ENCODE assay signal across 22 mouse cellular contexts in genomic region chr6:120262886-120263531, GRCm38 (mm10). TPM values are rescaled to one million over a fixed set of nuclear protein-coding genes. Genes with fewer than 3 reads are reported as not detected.
DNase-seq lines count a peak whose midpoint lies in the region; ATAC-seq and TF ChIP-seq lines count a peak whose summit lies in the region.
"Had no signal": no experiment of that assay in that cellular context is flagged by ENCODE, and none has a peak within 500 bp of the region (broad histone marks: within the 10 kb centered on the region; RNA-seq: fewer than 3 reads in every experiment).

No protein-coding gene starts in this region.

- no peaks in the 10 kb centered on the region for H3K9me3 ChIP-seq in embryonic facial prominence, embryonic 14.5 days (ENCODE audit: control insufficient read depth, low read length)
- H3K9me3 ChIP-seq in embryonic facial prominence, embryonic 10.5 days: no peaks in the 10 kb centered on the region
- H3K9me3 ChIP-seq in kidney, postnatal 0 days (replicated peaks; ENCODE audit: low read length): no peaks in the 10 kb centered on the region
- no peaks in the 10 kb centered on the region for H3K9me3 ChIP-seq in stomach, postnatal 0 days (ENCODE audit: control insufficient read depth, low read length)
- H3K9me3 ChIP-seq in lung, postnatal 0 days (ENCODE audit: low read length): no peaks in the 10 kb centered on the region
- no peaks in the 10 kb centered on the region for H3K9me3 ChIP-seq in midbrain, embryonic 14.5 days (ENCODE audit: control insufficient read depth, low read length)
- H3K9me3 ChIP-seq: forebrain, embryonic 10.5 days; hindbrain, embryonic 15.5 days; intestine, embryonic 15.5 days had no signal

- peak; percentile 73; the same call in 1 of the 2 replicates for ATAC-seq in embryonic facial prominence, embryonic 14.5 days (ENCODE audit: low read depth)
- ATAC-seq in kidney, postnatal 0 days (replicated peaks; ENCODE audit: low FRiP score, low read depth): peak; percentile 63; the same call in 1 of the 2 replicates
- no peak for ATAC-seq in stomach, postnatal 0 days (ENCODE audit: low FRiP score, low TSS enrichment)
- ATAC-seq in lung, postnatal 0 days: no peak
- no peak for ATAC-seq in midbrain, embryonic 14.5 days (ENCODE audit: low FRiP score, low TSS enrichment)
- ATAC-seq: CD4-positive, CD25-positive, alpha-beta regulatory T cell, adult 4 months; forebrain, postnatal 0 days; midbrain, embryonic 16.5 days had no signal

- TF ChIP-seq EP300 in stomach, postnatal 0 days (optimal IDR thresholded peaks at IDR 0.05): no peak
- TF ChIP-seq EP300 in lung, postnatal 0 days (IDR thresholded peaks at IDR 0.05): no peak

- H3K4me3 ChIP-seq in embryonic facial prominence, embryonic 14.5 days (ENCODE audit: low read depth, low read length): no peak overlapping the region
- H3K4me3 ChIP-seq in embryonic facial prominence, embryonic 10.5 days: no peak overlapping the region
- no peak overlapping the region for H3K4me3 ChIP-seq in kidney, postnatal 0 days (replicated peaks; ENCODE audit: low read depth, low read length)
- H3K4me3 ChIP-seq in stomach, postnatal 0 days (ENCODE audit: low read depth, low read length): no peak overlapping the region
- H3K4me3 ChIP-seq in lung, postnatal 0 days (ENCODE audit: low read depth, low read length): no peak overlapping the region
- no peak overlapping the region for H3K4me3 ChIP-seq in midbrain, embryonic 14.5 days (replicated peaks; ENCODE audit: low read depth, low read length)
- H3K4me3 ChIP-seq: forebrain, embryonic 10.5 days; hindbrain, embryonic 15.5 days; intestine, embryonic 15.5 days had no signal

- H3K4me1 ChIP-seq in embryonic facial prominence, embryonic 14.5 days (ENCODE audit: control insufficient read depth, insufficient read depth, low read length): 0 out of 2 replicates have a peak, but pooled peaks cover 3% of the 10 kb centered on the region
- H3K4me1 ChIP-seq in embryonic facial prominence, embryonic 10.5 days: peaks cover 16% of the 10 kb centered on the region
- no peaks in the 10 kb centered on the region for H3K4me1 ChIP-seq in kidney, postnatal 0 days (replicated peaks; ENCODE audit: insufficient read depth, low read length)
- no peaks in the 10 kb centered on the region for H3K4me1 ChIP-seq in stomach, postnatal 0 days (replicated peaks; ENCODE audit: control insufficient read depth, insufficient read depth)
- H3K4me1 ChIP-seq in lung, postnatal 0 days (ENCODE audit: insufficient read depth, low read depth, low read length): no peaks in the 10 kb centered on the region
- no peaks in the 10 kb centered on the region for H3K4me1 ChIP-seq in midbrain, embryonic 14.5 days (ENCODE audit: control insufficient read depth, insufficient read depth, low read length)
- H3K4me1 ChIP-seq: hindbrain, embryonic 15.5 days had no signal

- no peak for DNase-seq in embryonic facial prominence, embryonic 14.5 days (ENCODE audit: low spot score)
- no peak for DNase-seq in embryonic facial prominence, embryonic 10.5 days (ENCODE audit: low spot score)
- DNase-seq in ZHBTc4 (ENCODE audit: low read depth, low spot score): peak; percentile 60
- DNase-seq in kidney, postnatal 0 days (ENCODE audit: low spot score): no peak
- no peak for DNase-seq in stomach, postnatal 0 days (ENCODE audit: low spot score)
- no peak for DNase-seq in lung, postnatal 0 days (ENCODE audit: low spot score)
- DNase-seq in midbrain, embryonic 14.5 days: no peak
- DNase-seq in spleen, postnatal 4 days (ENCODE audit: low spot score in 2 of 2): no peak
- DNase-seq: adrenal gland, postnatal 10 days; cerebellum, postnatal 14 days; forebrain, postnatal 0 days; heart, postnatal 4 days; layer of hippocampus, postnatal 36 days; right cerebral cortex, postnatal 25 days; thymus, postnatal 14 days had no signal

- TF ChIP-seq CTCF in kidney, postnatal 0 days (IDR thresholded peaks at IDR 0.05; ENCODE audit: low read depth): no peak
- no peak for TF ChIP-seq CTCF in stomach, postnatal 0 days (IDR thresholded peaks at IDR 0.05; ENCODE audit: low read depth)
- TF ChIP-seq CTCF in lung, postnatal 0 days (IDR thresholded peaks at IDR 0.05): no peak

- 55% methylated on average over 12 of the region's 12 CpGs for WGBS in embryonic facial prominence, embryonic 14.5 days
- WGBS in embryonic facial prominence, embryonic 10.5 days: 62% methylated on average over 12 of the region's 12 CpGs
- 58% methylated on average over 12 of the region's 12 CpGs for WGBS in kidney, postnatal 0 days
- WGBS in stomach, postnatal 0 days: 67% methylated on average over 12 of the region's 12 CpGs
- 64% methylated on average over 12 of the region's 12 CpGs for WGBS in lung, postnatal 0 days
- 54% methylated on average over 12 of the region's 12 CpGs for WGBS in midbrain, embryonic 14.5 days

- H3K9ac ChIP-seq in embryonic facial prominence, embryonic 14.5 days (ENCODE audit: low read depth, low read length): no peak overlapping the region
- no peak overlapping the region for H3K9ac ChIP-seq in kidney, postnatal 0 days (ENCODE audit: low read depth, low read length)
- no peak overlapping the region for H3K9ac ChIP-seq in stomach, postnatal 0 days (ENCODE audit: low read length)
- no peak overlapping the region for H3K9ac ChIP-seq in lung, postnatal 0 days (replicated peaks; ENCODE audit: low read depth)
- no peak overlapping the region for H3K9ac ChIP-seq in midbrain, embryonic 14.5 days (replicated peaks; ENCODE audit: low read length)
- H3K9ac ChIP-seq: forebrain, postnatal 0 days; hindbrain, embryonic 15.5 days; intestine, embryonic 15.5 days; liver, embryonic 14.5 days had no signal

- H3K27me3 ChIP-seq in embryonic facial prominence, embryonic 14.5 days (replicated peaks; ENCODE audit: control insufficient read depth, insufficient read depth, low read length): no peaks in the 10 kb centered on the region
- no peaks in the 10 kb centered on the region for H3K27me3 ChIP-seq in embryonic facial prominence, embryonic 10.5 days (replicated peaks; ENCODE audit: low read depth, poor library complexity, severe bottlenecking)
- H3K27me3 ChIP-seq in kidney, postnatal 0 days (ENCODE audit: insufficient read depth, low read length): no peaks in the 10 kb centered on the region
- H3K27me3 ChIP-seq in stomach, postnatal 0 days (ENCODE audit: control insufficient read depth, insufficient read depth, low read length): no peaks in the 10 kb centered on the region
- no peaks in the 10 kb centered on the region for H3K27me3 ChIP-seq in lung, postnatal 0 days (replicated peaks; ENCODE audit: insufficient read depth, low read length)
- no peaks in the 10 kb centered on the region for H3K27me3 ChIP-seq in midbrain, embryonic 14.5 days (ENCODE audit: control insufficient read depth, insufficient read depth, low read length)
- H3K27me3 ChIP-seq: hindbrain, embryonic 15.5 days; intestine, embryonic 15.5 days had no signal

- no peaks in the 10 kb centered on the region for H3K36me3 ChIP-seq in embryonic facial prominence, embryonic 14.5 days (ENCODE audit: control insufficient read depth, insufficient read depth, low read length)
- H3K36me3 ChIP-seq in embryonic facial prominence, embryonic 10.5 days (replicated peaks): no peaks in the 10 kb centered on the region
- no peaks in the 10 kb centered on the region for H3K36me3 ChIP-seq in kidney, postnatal 0 days (ENCODE audit: insufficient read depth, low read length)
- H3K36me3 ChIP-seq in stomach, postnatal 0 days (ENCODE audit: control insufficient read depth, insufficient read depth, low read length): no peaks in the 10 kb centered on the region
- H3K36me3 ChIP-seq in lung, postnatal 0 days (ENCODE audit: insufficient read depth, low read length): no peaks in the 10 kb centered on the region
- H3K36me3 ChIP-seq in midbrain, embryonic 14.5 days (ENCODE audit: control insufficient read depth, insufficient read depth, low read length): no peaks in the 10 kb centered on the region
- H3K36me3 ChIP-seq: forebrain, embryonic 10.5 days; hindbrain, embryonic 15.5 days; intestine, embryonic 15.5 days had no signal

- no peak overlapping the region for H3K27ac ChIP-seq in embryonic facial prominence, embryonic 14.5 days (replicated peaks; ENCODE audit: low read depth, low read length)
- H3K27ac ChIP-seq in embryonic facial prominence, embryonic 10.5 days (replicated peaks): no peak overlapping the region; the same call in 1 of the 2 replicates
- H3K27ac ChIP-seq in kidney, postnatal 0 days: peak overlapping the region; percentile 81
- peak overlapping the region; percentile 45; the same call in 1 of the 2 replicates for H3K27ac ChIP-seq in stomach, postnatal 0 days (replicated peaks)
- H3K27ac ChIP-seq in lung, postnatal 0 days (ENCODE audit: low read length): no peak overlapping the region
- H3K27ac ChIP-seq in midbrain, embryonic 14.5 days (replicated peaks; ENCODE audit: low read depth, low read length): no peak overlapping the region
- H3K27ac ChIP-seq: forebrain, embryonic 10.5 days; hindbrain, embryonic 15.5 days; intestine, embryonic 15.5 days; liver, embryonic 14.5 days had no signal

- no peak overlapping the region for H3K4me2 ChIP-seq in embryonic facial prominence, embryonic 14.5 days (ENCODE audit: low read depth, low read length)
- no peak overlapping the region for H3K4me2 ChIP-seq in kidney, postnatal 0 days (ENCODE audit: low read length)
- H3K4me2 ChIP-seq in stomach, postnatal 0 days (replicated peaks; ENCODE audit: low read depth): no peak overlapping the region
- H3K4me2 ChIP-seq in lung, postnatal 0 days (replicated peaks; ENCODE audit: low read depth, low read length): no peak overlapping the region
- H3K4me2 ChIP-seq in midbrain, embryonic 14.5 days (ENCODE audit: low read length): no peak overlapping the region
- H3K4me2 ChIP-seq: hindbrain, embryonic 15.5 days; intestine, embryonic 15.5 days had no signal

RNA-seq across cellular contexts. Expression of gene D330020A13Rik, which starts 31.2 kb away (rescaled TPM):
- 0.46 and 0.71 TPM in 2 replicates for polyA plus RNA-seq in embryonic facial prominence, embryonic 14.5 days (2014; fragmentation: Nextera tagmentation; extraction: Ambion mirVana)
- 0.21 and 0.25 TPM in 2 replicates for polyA plus RNA-seq in embryonic facial prominence, embryonic 10.5 days (2016; fragmentation: Nextera tagmentation; extraction: Ambion mirVana)
- polyA plus RNA-seq in kidney, postnatal 0 days (2015; fragmentation: Nextera tagmentation; extraction: Ambion mirVana): 0.32 and 1.1 TPM in 2 replicates
- polyA plus RNA-seq in stomach, postnatal 0 days (2015; fragmentation: Nextera tagmentation; extraction: Ambion mirVana): 0.35 and 0.51 TPM in 2 replicates
- polyA plus RNA-seq in lung, postnatal 0 days (2015; fragmentation: Nextera tagmentation; extraction: Ambion mirVana): not detected in 2 replicates
- polyA plus RNA-seq in midbrain, embryonic 14.5 days (2014; fragmentation: Nextera tagmentation; extraction: Ambion mirVana): 0.20 TPM in 1 of 2 replicates, not detected in the other
- polyA plus RNA-seq: CD4-positive, CD25-positive, alpha-beta regulatory T cell, adult 4 months; forebrain, embryonic 10.5 days; forebrain, postnatal 0 days; liver, embryonic 14.5 days; lung, embryonic 16.5 days; midbrain, embryonic 16.5 days had no signal

RNA-seq across cellular contexts. Expression of gene B4galnt3, which starts 31.4 kb away (rescaled TPM):
- 1.1 and 1.3 TPM in 2 replicates for polyA plus RNA-seq in embryonic facial prominence, embryonic 14.5 days (2014; fragmentation: Nextera tagmentation; extraction: Ambion mirVana)
- polyA plus RNA-seq in embryonic facial prominence, embryonic 10.5 days (2016; fragmentation: Nextera tagmentation; extraction: Ambion mirVana): 0.41 and 0.52 TPM in 2 replicates
- 2.1 and 2.5 TPM in 2 replicates for polyA plus RNA-seq in kidney, postnatal 0 days (2015; fragmentation: Nextera tagmentation; extraction: Ambion mirVana)
- polyA plus RNA-seq in stomach, postnatal 0 days (2015; fragmentation: Nextera tagmentation; extraction: Ambion mirVana): 0.74 and 0.85 TPM in 2 replicates
- 0.04 TPM in 1 of 2 replicates, not detected in the other for polyA plus RNA-seq in lung, postnatal 0 days (2015; fragmentation: Nextera tagmentation; extraction: Ambion mirVana)
- 0.15 TPM in 1 of 2 replicates, not detected in the other for polyA plus RNA-seq in midbrain, embryonic 14.5 days (2014; fragmentation: Nextera tagmentation; extraction: Ambion mirVana)
- polyA plus RNA-seq: CD4-positive, CD25-positive, alpha-beta regulatory T cell, adult 4 months had no signal

Comparison
In these comparisons a context has a peak if more than half of its experiments do, and no peak if none do; other contexts are left out.
1. ATAC-seq: peak in embryonic facial prominence, embryonic 14.5 days (single experiment) and kidney, postnatal 0 days (single experiment); none in stomach, postnatal 0 days (single experiment), lung, postnatal 0 days (single experiment) and midbrain, embryonic 14.5 days (single experiment).
2. H3K27ac ChIP-seq: peak in kidney, postnatal 0 days (single experiment) and stomach, postnatal 0 days (single experiment); none in embryonic facial prominence, embryonic 14.5 days (single experiment), embryonic facial prominence, embryonic 10.5 days (single experiment), lung, postnatal 0 days (single experiment) and midbrain, embryonic 14.5 days (single experiment).